Mouse (Mus musculus): ENCODE data around the gene Mrpl39. TPM values are rescaled to one million over a fixed set of nuclear protein-coding genes. Genes with fewer than 3 reads are reported as not detected.

Gene Mrpl39
- polyA plus RNA-seq, 1 experiment from 2014 or later = 50.3 TPM

GRCm38 (mm10) chr16:84680760-84681159, 54.8 kb downstream of the Mrpl39 start:
- Histone ChIP-seq H3K9me3 (ENCODE audit: control insufficient read depth, low read length) (no peaks in the 10 kb centered on the region), H3K36me3 (ENCODE audit: control insufficient read depth, insufficient read depth, low read length) (no peaks in the 10 kb centered on the region), H3K27me3 (replicated peaks; ENCODE audit: control insufficient read depth, insufficient read depth, low read length) (no peaks in the 10 kb centered on the region), H3K27ac (ENCODE audit: low read depth, low read length) (no peak overlapping the region), H3K4me3 (ENCODE audit: low read depth, low read length) (no peak overlapping the region), H3K4me2 (no peak overlapping the region), H3K9ac (ENCODE audit: low read depth, low read length) (no peak overlapping the region), H3K4me1 (replicated peaks; ENCODE audit: control insufficient read depth, insufficient read depth, low read length) (no peaks in the 10 kb centered on the region)
- DNase-seq (ENCODE audit: low spot score) = no peak
- 79% methylated on average over 5 of the region's 5 CpGs for WGBS
- ATAC-seq (replicated peaks; ENCODE audit: low FRiP score) = no peak

- H3K4me1 ChIP-seq (replicated peaks; ENCODE audit: control insufficient read depth, insufficient read depth, low read length) = no peaks in the 10 kb centered on the region
- no peak for DNase-seq (ENCODE audit: low spot score)
Observed at GRCm38 (mm10) chr16:84677292-84677691, 58.2 kb downstream of the Mrpl39 start.

More at GRCm38 (mm10) chr16:84677292-84677691, 58.2 kb downstream of the Mrpl39 start:
- no peaks in the 10 kb centered on the region for H3K36me3 ChIP-seq (ENCODE audit: control insufficient read depth, insufficient read depth, low read length)
- ATAC-seq (replicated peaks; ENCODE audit: low FRiP score) = no peak
- no peak overlapping the region for H3K4me3 ChIP-seq (ENCODE audit: low read depth, low read length)
- no peak overlapping the region for H3K9ac ChIP-seq (ENCODE audit: low read depth, low read length)
- WGBS = 80% methylated on average over 3 of the region's 3 CpGs
- no peaks in the 10 kb centered on the region for H3K27me3 ChIP-seq (replicated peaks; ENCODE audit: control insufficient read depth, insufficient read depth, low read length)
- no peak overlapping the region for H3K27ac ChIP-seq (ENCODE audit: low read depth, low read length)
- H3K4me2 ChIP-seq = no peak overlapping the region
- H3K9me3 ChIP-seq (ENCODE audit: control insufficient read depth, low read length) = no peaks in the 10 kb centered on the region

MicroRNAs within 50 kb of the gene (microRNA counts, 519-probe panel; counts per million panel counts)
- microRNA mmu-miR-155 = 4,392 counts per million, percentile 29 among the panel's probes with 10 or more counts

Small RNAs within 50 kb of the gene (microRNA-seq; reads per million reads assigned to microRNA genes)
- 431 reads per million, percentile 65 among the genes with 10 or more reads in this experiment for gene Mir155 (ENCODE audit: borderline number of aligned reads)

Other genes starting within 250 kb of the Mrpl39 start
- not detected in 2 replicates for gene A730009L09Rik, start 220.6 kb downstream of the Mrpl39 start, polyA plus RNA-seq (2014; fragmentation: Nextera tagmentation; extraction: Ambion mirVana)
- gene Jam2, start 38.4 kb upstream of the Mrpl39 start, polyA plus RNA-seq (2014; fragmentation: Nextera tagmentation; extraction: Ambion mirVana) = 1.4 and 1.7 TPM in 2 replicates
- 37.5 and 40.9 TPM in 2 replicates for gene Gabpa, start 99.2 kb upstream of the Mrpl39 start, polyA plus RNA-seq (2014; fragmentation: Nextera tagmentation; extraction: Ambion mirVana)
- 814 and 841 TPM in 2 replicates for gene Atp5j, start 99.9 kb upstream of the Mrpl39 start, polyA plus RNA-seq (2014; fragmentation: Nextera tagmentation; extraction: Ambion mirVana)